Mouse (Mus musculus): ENCODE data around the gene Gm43720. TPM values are rescaled to one million over a fixed set of nuclear protein-coding genes. Genes with fewer than 3 reads are reported as not detected.
A peak's percentile ranks its signal among the peaks of the same experiment; 100 is the strongest.

Gm43720 gene
- polyA plus RNA-seq, 1 experiment from 2014 or later, result 0.10 TPM

- Histone ChIP-seq H3K4me2 (ENCODE audit: low read length) (no peak overlapping the region), H3K4me3 (replicated peaks; ENCODE audit: low read length) (no peak overlapping the region), H3K27me3 (replicated peaks; ENCODE audit: control insufficient read depth, insufficient read depth, low read length) (no peaks in the 10 kb centered on the region), H3K9ac (replicated peaks; ENCODE audit: low read depth, low read length) (no peak overlapping the region), H3K4me1 (replicated peaks; ENCODE audit: control insufficient read depth, insufficient read depth, low read length) (peaks cover 14% of the 10 kb centered on the region), H3K36me3 (ENCODE audit: control insufficient read depth, insufficient read depth) (peaks cover 17% of the 10 kb centered on the region), H3K9me3 (ENCODE audit: control insufficient read depth, low read length) (no peaks in the 10 kb centered on the region), H3K27ac (ENCODE audit: low read length) (no peak overlapping the region)
- ATAC-seq, result no peak
- WGBS, result 93% methylated on average over 4 of the region's 4 CpGs
Measured at GRCm38 (mm10) chr5:138257585-138257978, 22.2 kb downstream of the Gm43720 start.

- no peak overlapping the region for H3K9ac ChIP-seq (replicated peaks; ENCODE audit: low read depth, low read length)
- WGBS, result 91% methylated on average over 10 of the region's 10 CpGs
Measured at GRCm38 (mm10) chr5:138256966-138257584, 22.7 kb downstream of the Gm43720 start.

GRCm38 (mm10) chr5:138256094-138256467 lies 23.7 kb downstream of the Gm43720 start:
- Histone ChIP-seq H3K4me3 (replicated peaks; ENCODE audit: low read length) (peak overlapping the region; percentile 76), H3K4me2 (ENCODE audit: low read length) (peak overlapping the region; percentile 93), H3K9me3 (ENCODE audit: control insufficient read depth, low read length) (no peaks in the 10 kb centered on the region), H3K27ac (ENCODE audit: low read length) (peak overlapping the region; percentile 72), H3K36me3 (ENCODE audit: control insufficient read depth, insufficient read depth) (peaks cover 14% of the 10 kb centered on the region; the same call in 1 of the 2 replicates), H3K4me1 (replicated peaks; ENCODE audit: control insufficient read depth, insufficient read depth, low read length) (peaks cover 10% of the 10 kb centered on the region), H3K27me3 (replicated peaks; ENCODE audit: control insufficient read depth, insufficient read depth, low read length) (no peaks in the 10 kb centered on the region), H3K9ac (replicated peaks; ENCODE audit: low read depth, low read length) (peak overlapping the region; percentile 62)
- WGBS, result 16% methylated on average over 7 of the region's 7 CpGs
- ATAC-seq, result no peak

More at GRCm38 (mm10) chr5:138256966-138257584, 22.7 kb downstream of the Gm43720 start:
- Histone ChIP-seq H3K4me1 (replicated peaks; ENCODE audit: control insufficient read depth, insufficient read depth, low read length) (peaks cover 10% of the 10 kb centered on the region), H3K4me3 (replicated peaks; ENCODE audit: low read length) (no peak overlapping the region), H3K4me2 (ENCODE audit: low read length) (no peak overlapping the region), H3K27me3 (replicated peaks; ENCODE audit: control insufficient read depth, insufficient read depth, low read length) (no peaks in the 10 kb centered on the region), H3K27ac (ENCODE audit: low read length) (no peak overlapping the region), H3K9me3 (ENCODE audit: control insufficient read depth, low read length) (no peaks in the 10 kb centered on the region), H3K36me3 (ENCODE audit: control insufficient read depth, insufficient read depth) (peaks cover 17% of the 10 kb centered on the region)
- ATAC-seq, result no peak

GRCm38 (mm10) chr5:138255353-138256093 lies 24.2 kb downstream of the Gm43720 start, which contains the start of gene Lamtor4:
Lamtor4 (plus strand) TSS chr5:138255482.
- peaks cover 14% of the 10 kb centered on the region; the same call in 1 of the 2 replicates for H3K36me3 ChIP-seq (ENCODE audit: control insufficient read depth, insufficient read depth)
- peak; percentile 100 for ATAC-seq
- H3K4me3 ChIP-seq (replicated peaks; ENCODE audit: low read length), result peak within 1 kb of the TSS; percentile 76
- H3K4me2 ChIP-seq (ENCODE audit: low read length), result peak within 1 kb of the TSS; percentile 93
- H3K4me1 ChIP-seq (replicated peaks; ENCODE audit: control insufficient read depth, insufficient read depth, low read length), result peaks cover 10% of the 10 kb centered on the region
- H3K9me3 ChIP-seq (ENCODE audit: control insufficient read depth, low read length), result no peaks in the 10 kb centered on the region
- no peaks in the 10 kb centered on the region for H3K27me3 ChIP-seq (replicated peaks; ENCODE audit: control insufficient read depth, insufficient read depth, low read length)
- WGBS, result under 1% methylated on average over 38 of the region's 38 CpGs
- peak within 1 kb of the TSS; percentile 72 for H3K27ac ChIP-seq (ENCODE audit: low read length)
- H3K9ac ChIP-seq (replicated peaks; ENCODE audit: low read depth, low read length), result peak within 1 kb of the TSS; percentile 62

- Histone ChIP-seq H3K27ac (ENCODE audit: low read length) (no peak overlapping the region), H3K4me2 (ENCODE audit: low read length) (no peak overlapping the region), H3K36me3 (ENCODE audit: control insufficient read depth, insufficient read depth) (no peaks in the 10 kb centered on the region), H3K9me3 (ENCODE audit: control insufficient read depth, low read length) (no peaks in the 10 kb centered on the region), H3K27me3 (replicated peaks; ENCODE audit: control insufficient read depth, insufficient read depth, low read length) (no peaks in the 10 kb centered on the region), H3K4me3 (replicated peaks; ENCODE audit: low read length) (no peak overlapping the region), H3K4me1 (replicated peaks; ENCODE audit: control insufficient read depth, insufficient read depth, low read length) (peaks cover 10% of the 10 kb centered on the region), H3K9ac (replicated peaks; ENCODE audit: low read depth, low read length) (no peak overlapping the region)
- no peak for ATAC-seq
- WGBS, result 94% methylated on average over 3 of the region's 3 CpGs
Measured at GRCm38 (mm10) chr5:138253061-138253460, 26.7 kb downstream of the Gm43720 start.

- no peak for ATAC-seq
- H3K9ac ChIP-seq (replicated peaks; ENCODE audit: low read depth, low read length), result no peak overlapping the region
- WGBS, result 85% methylated on average over 12 of the region's 12 CpGs
Measured at GRCm38 (mm10) chr5:138251144-138251543, 28.6 kb downstream of the Gm43720 start.

GRCm38 (mm10) chr5:138241511-138241910 lies 38.2 kb downstream of the Gm43720 start:
- WGBS, result 56% methylated on average over 2 of the region's 2 CpGs
- no peak for ATAC-seq
- H3K9me3 ChIP-seq (ENCODE audit: control insufficient read depth, low read length), result no peaks in the 10 kb centered on the region
- H3K36me3 ChIP-seq (ENCODE audit: control insufficient read depth, insufficient read depth), result no peaks in the 10 kb centered on the region
- no peak overlapping the region for H3K27ac ChIP-seq (ENCODE audit: low read length)
- no peaks in the 10 kb centered on the region for H3K4me1 ChIP-seq (replicated peaks; ENCODE audit: control insufficient read depth, insufficient read depth, low read length)
- H3K27me3 ChIP-seq (replicated peaks; ENCODE audit: control insufficient read depth, insufficient read depth, low read length), result no peaks in the 10 kb centered on the region
- no peak overlapping the region for H3K4me2 ChIP-seq (ENCODE audit: low read length)
- no peak overlapping the region for H3K4me3 ChIP-seq (replicated peaks; ENCODE audit: low read length)
- H3K9ac ChIP-seq (replicated peaks; ENCODE audit: low read depth, low read length), result no peak overlapping the region

More at GRCm38 (mm10) chr5:138251144-138251543, 28.6 kb downstream of the Gm43720 start:
- H3K4me1 ChIP-seq (replicated peaks; ENCODE audit: control insufficient read depth, insufficient read depth, low read length), result peaks cover 6% of the 10 kb centered on the region
- no peak overlapping the region for H3K4me2 ChIP-seq (ENCODE audit: low read length)
- no peaks in the 10 kb centered on the region for H3K9me3 ChIP-seq (ENCODE audit: control insufficient read depth, low read length)
- H3K4me3 ChIP-seq (replicated peaks; ENCODE audit: low read length), result no peak overlapping the region
- H3K36me3 ChIP-seq (ENCODE audit: control insufficient read depth, insufficient read depth), result no peaks in the 10 kb centered on the region
- H3K27ac ChIP-seq (ENCODE audit: low read length), result no peak overlapping the region
- H3K27me3 ChIP-seq (replicated peaks; ENCODE audit: control insufficient read depth, insufficient read depth, low read length), result no peaks in the 10 kb centered on the region

GRCm38 (mm10) chr5:138234224-138234623 lies 45.5 kb downstream of the Gm43720 start:
- no peak for ATAC-seq
- H3K36me3 ChIP-seq (ENCODE audit: control insufficient read depth, insufficient read depth), result no peaks in the 10 kb centered on the region
- H3K4me2 ChIP-seq (ENCODE audit: low read length), result no peak overlapping the region
- H3K27ac ChIP-seq (ENCODE audit: low read length), result no peak overlapping the region
- H3K4me3 ChIP-seq (replicated peaks; ENCODE audit: low read length), result no peak overlapping the region
- no peaks in the 10 kb centered on the region for H3K9me3 ChIP-seq (ENCODE audit: control insufficient read depth, low read length)
- no peaks in the 10 kb centered on the region for H3K4me1 ChIP-seq (replicated peaks; ENCODE audit: control insufficient read depth, insufficient read depth, low read length)
- no peaks in the 10 kb centered on the region for H3K27me3 ChIP-seq (replicated peaks; ENCODE audit: control insufficient read depth, insufficient read depth, low read length)
- no peak overlapping the region for H3K9ac ChIP-seq (replicated peaks; ENCODE audit: low read depth, low read length)

- no peak overlapping the region for H3K4me3 ChIP-seq (replicated peaks; ENCODE audit: low read length)
- 73% methylated on average over 2 of the region's 2 CpGs for WGBS
- ATAC-seq, result no peak
- no peaks in the 10 kb centered on the region for H3K27me3 ChIP-seq (replicated peaks; ENCODE audit: control insufficient read depth, insufficient read depth, low read length)
- no peak overlapping the region for H3K4me2 ChIP-seq (ENCODE audit: low read length)
- H3K4me1 ChIP-seq (replicated peaks; ENCODE audit: control insufficient read depth, insufficient read depth, low read length), result no peaks in the 10 kb centered on the region
- H3K9ac ChIP-seq (replicated peaks; ENCODE audit: low read depth, low read length), result no peak overlapping the region
- no peak overlapping the region for H3K27ac ChIP-seq (ENCODE audit: low read length)
- H3K36me3 ChIP-seq (ENCODE audit: control insufficient read depth, insufficient read depth), result no peaks in the 10 kb centered on the region
- no peaks in the 10 kb centered on the region for H3K9me3 ChIP-seq (ENCODE audit: control insufficient read depth, low read length)
Measured at GRCm38 (mm10) chr5:138233778-138234177, 46.0 kb downstream of the Gm43720 start.
